Mouse (Mus musculus): ENCODE data around the gene Dennd2c. TPM values are rescaled to one million over a fixed set of nuclear protein-coding genes. Genes with fewer than 3 reads are reported as not detected.
"Not testable (repeated sequence)": the region's sequence is repeated elsewhere in the genome, so short reads cannot be mapped to it uniquely, and the experiment has no call there.

Gene Dennd2c
- polyA plus RNA-seq, 1 experiment from 2014 or later, result 3.7 TPM

DNA sequence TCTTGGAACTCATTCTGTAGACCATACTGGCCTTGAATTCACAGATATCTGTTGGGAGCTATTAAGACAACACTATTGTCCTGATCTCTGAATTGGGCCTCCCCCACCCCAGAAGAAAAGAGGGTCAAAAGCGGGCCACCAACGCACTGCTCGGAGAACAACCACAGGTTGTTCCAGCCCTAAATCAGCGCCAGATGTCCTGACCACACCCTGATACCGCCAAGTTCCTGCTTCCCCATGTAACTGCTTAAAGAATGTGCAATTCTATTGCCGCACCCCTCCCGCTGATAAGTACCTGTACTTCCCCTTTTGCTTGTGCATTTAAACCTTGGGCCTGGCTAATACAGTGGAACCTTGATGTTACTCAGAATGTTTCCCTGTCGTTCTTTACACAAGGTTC, 113.0 kb downstream of the Dennd2c start:
- H3K27me3 ChIP-seq (ENCODE audit: control insufficient read depth, insufficient read depth, low read length); DNase-seq (ENCODE audit: low spot score); H3K27ac ChIP-seq (replicated peaks; ENCODE audit: low read depth, low read length); ATAC-seq (ENCODE audit: insufficient number of reproducible peaks, low FRiP score, low TSS enrichment, low read depth); H3K4me3 ChIP-seq (ENCODE audit: low read depth, low read length); H3K9me3 ChIP-seq (ENCODE audit: control insufficient read depth, low read length); H3K4me1 ChIP-seq (ENCODE audit: control insufficient read depth, insufficient read depth, low read length); H3K4me2 ChIP-seq (ENCODE audit: low read depth, severe bottlenecking); H3K36me3 ChIP-seq (ENCODE audit: control insufficient read depth, insufficient read depth, low read length); H3K9ac ChIP-seq (ENCODE audit: low read length): not testable (repeated sequence)
- 78% methylated on average over 8 of the region's 8 CpGs for WGBS

Other genes starting within 250 kb of the Dennd2c start
- not detected in 2 replicates for gene Sycp1, start 166.5 kb upstream of the Dennd2c start, polyA plus RNA-seq (2014; fragmentation: Nextera tagmentation; extraction: Ambion mirVana)
- gene Nr1h5, start 138.5 kb upstream of the Dennd2c start, polyA plus RNA-seq (2014; fragmentation: Nextera tagmentation; extraction: Ambion mirVana), result not detected in 2 replicates
- 57.8 and 64.6 TPM in 2 replicates for gene Sike1, start 106.9 kb upstream of the Dennd2c start, polyA plus RNA-seq (2014; fragmentation: Nextera tagmentation; extraction: Ambion mirVana)
- 473 and 488 TPM in 2 replicates for gene Csde1, start 82.2 kb upstream of the Dennd2c start, polyA plus RNA-seq (2014; fragmentation: Nextera tagmentation; extraction: Ambion mirVana)
- gene Nras, start 44.3 kb upstream of the Dennd2c start, polyA plus RNA-seq (2014; fragmentation: Nextera tagmentation; extraction: Ambion mirVana), result 105 and 115 TPM in 2 replicates
- not detected in 2 replicates for gene Ampd1, start 28.6 kb upstream of the Dennd2c start, polyA plus RNA-seq (2014; fragmentation: Nextera tagmentation; extraction: Ambion mirVana)
- 266 and 274 TPM in 2 replicates for gene Bcas2, start 69.1 kb downstream of the Dennd2c start, polyA plus RNA-seq (2014; fragmentation: Nextera tagmentation; extraction: Ambion mirVana)
- 27.5 and 33.7 TPM in 2 replicates for gene Trim33, start 176.7 kb downstream of the Dennd2c start, polyA plus RNA-seq (2014; fragmentation: Nextera tagmentation; extraction: Ambion mirVana)

Measured in limb, embryonic 11.5 days (tissue).